Mouse (Mus musculus): ENCODE data around the gene Olfr725. TPM values are rescaled to one million over a fixed set of nuclear protein-coding genes. Genes with fewer than 3 reads are reported as not detected.

Gene Olfr725
- not detected in 2 replicates for polyA plus RNA-seq (2012; rRNA removed; ENCODE audit: low replicate concordance)

GRCm38 (mm10) chr14:50040275-50040674, at the start of gene Olfr725:
Gene Olfr725 (minus strand): TSS chr14:50040375.

Other genes starting within 250 kb of the Olfr725 start
- gene Olfr722, start 138.4 kb downstream of the Olfr725 start, polyA plus RNA-seq (2012; rRNA removed; ENCODE audit: low replicate concordance), result not detected in 2 replicates
- not detected in 2 replicates for gene Olfr723, start 108.6 kb downstream of the Olfr725 start, polyA plus RNA-seq (2012; rRNA removed; ENCODE audit: low replicate concordance)
- gene Olfr724, start 77.1 kb downstream of the Olfr725 start, polyA plus RNA-seq (2012; rRNA removed; ENCODE audit: low replicate concordance), result not detected in 2 replicates
- gene Olfr726, start 50.6 kb upstream of the Olfr725 start, polyA plus RNA-seq (2012; rRNA removed; ENCODE audit: low replicate concordance), result not detected in 2 replicates
- not detected in 2 replicates for gene Olfr727, start 82.8 kb upstream of the Olfr725 start, polyA plus RNA-seq (2012; rRNA removed; ENCODE audit: low replicate concordance)
- gene Olfr728, start 102.3 kb upstream of the Olfr725 start, polyA plus RNA-seq (2012; rRNA removed; ENCODE audit: low replicate concordance), result not detected in 2 replicates
- not detected in 2 replicates for gene Olfr729, start 112.5 kb upstream of the Olfr725 start, polyA plus RNA-seq (2012; rRNA removed; ENCODE audit: low replicate concordance)
- 0.04 TPM in 1 of 2 replicates, not detected in the other for gene Olfr730, start 147.8 kb upstream of the Olfr725 start, polyA plus RNA-seq (2012; rRNA removed; ENCODE audit: low replicate concordance)
- gene Olfr731, start 201.5 kb upstream of the Olfr725 start, polyA plus RNA-seq (2012; rRNA removed; ENCODE audit: low replicate concordance), result 0.13 TPM in 1 of 2 replicates, not detected in the other
- not detected in 2 replicates for gene Olfr732, start 243.8 kb upstream of the Olfr725 start, polyA plus RNA-seq (2012; rRNA removed; ENCODE audit: low replicate concordance)